11 mouse cellular contexts compared by ENCODE assay signal in the genomic region with DNA sequence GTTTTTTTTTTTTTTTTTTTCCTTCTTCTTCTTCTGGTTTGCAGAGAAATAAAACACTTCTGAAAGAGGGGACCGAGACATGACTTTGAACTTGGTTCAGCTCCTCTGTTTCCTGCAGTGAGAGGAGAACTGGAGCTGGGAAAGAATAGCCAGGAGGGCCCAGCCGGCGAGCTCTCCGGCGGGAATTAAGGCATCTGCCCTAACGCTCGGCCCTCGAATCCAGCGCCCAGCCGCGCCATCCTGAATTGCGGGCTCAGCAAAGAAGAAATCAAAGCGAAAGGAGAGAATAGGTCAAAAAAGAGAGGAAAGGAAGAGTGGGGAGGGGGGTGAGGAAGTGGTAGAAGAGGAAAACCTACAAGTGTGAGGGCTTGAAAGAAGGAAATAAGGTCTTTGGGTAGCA. TPM values are rescaled to one million over a fixed set of nuclear protein-coding genes. Genes with fewer than 3 reads are reported as not detected.
DNase-seq lines count a peak whose midpoint lies in the region; ATAC-seq and TF ChIP-seq lines count a peak whose summit lies in the region.
"Had no signal": no experiment of that assay in that cellular context is flagged by ENCODE, and none has a peak within 500 bp of the region (broad histone marks: within the 10 kb centered on the region; RNA-seq: fewer than 3 reads in every experiment).

No protein-coding gene starts in this region.

- H3K4me3 ChIP-seq in forebrain, embryonic 13.5 days = peak overlapping the region; percentile 79
- 0 out of 2 replicates have a peak overlapping the region, but pooled peaks have one; percentile 16 for H3K4me3 ChIP-seq in limb, embryonic 12.5 days (replicated peaks)
- H3K4me3 ChIP-seq in neural tube, embryonic 15.5 days (replicated peaks) = peak overlapping the region; percentile 47; the same call in 1 of the 2 replicates
- H3K4me3 ChIP-seq in gastrocnemius, adult 2 months = no peak overlapping the region
- H3K4me3 ChIP-seq: lung, embryonic 15.5 days had no signal

- peak; percentile 16 for DNase-seq in kidney, adult 18-20 months
- no peak for DNase-seq in kidney, adult 8-10 months
- DNase-seq in MN1 (ENCODE audit: low spot score) = no peak
- DNase-seq in gastrocnemius, adult 2 months = no peak
- no peak for DNase-seq in testis, postnatal 14 days (ENCODE audit: low spot score)

- H3K36me3 ChIP-seq in forebrain, embryonic 13.5 days (ENCODE audit: poor library complexity, severe bottlenecking) = no peaks in the 10 kb centered on the region
- H3K36me3 ChIP-seq in limb, embryonic 12.5 days = no peaks in the 10 kb centered on the region
- no peaks in the 10 kb centered on the region for H3K36me3 ChIP-seq in neural tube, embryonic 15.5 days
- H3K36me3 ChIP-seq: lung, embryonic 15.5 days had no signal

- intact Hi-C loops in gastrocnemius, adult 2 months (cut with DNase I) = loop anchor here (10.0 kb wide), 1 partner anchor 247 kb away; no protein-coding TSS in a partner anchor

- H3K4me2 ChIP-seq in forebrain, embryonic 13.5 days = peak overlapping the region; percentile 71
- peak overlapping the region; percentile 81 for H3K4me2 ChIP-seq in limb, embryonic 12.5 days
- H3K4me2 ChIP-seq in neural tube, embryonic 15.5 days = peak overlapping the region; percentile 59
- H3K4me2 ChIP-seq: lung, embryonic 15.5 days had no signal

- WGBS in forebrain, embryonic 13.5 days = 3% methylated on average over 13 of the region's 13 CpGs
- 1% methylated on average over 13 of the region's 13 CpGs for WGBS in limb, embryonic 12.5 days
- WGBS in neural tube, embryonic 15.5 days = 3% methylated on average over 13 of the region's 13 CpGs

- no peak for TF ChIP-seq CTCF in gastrocnemius, adult 2 months (IDR thresholded peaks at IDR 0.05)

- H3K4me1 ChIP-seq in forebrain, embryonic 13.5 days = peaks cover 57% of the 10 kb centered on the region
- peaks cover 41% of the 10 kb centered on the region for H3K4me1 ChIP-seq in limb, embryonic 12.5 days (replicated peaks)
- peaks cover 26% of the 10 kb centered on the region for H3K4me1 ChIP-seq in neural tube, embryonic 15.5 days

- H3K27ac ChIP-seq in forebrain, embryonic 13.5 days = peak overlapping the region; percentile 99
- peak overlapping the region; percentile 32; the same call in 1 of the 2 replicates for H3K27ac ChIP-seq in limb, embryonic 12.5 days
- no peak overlapping the region; the same call in 1 of the 2 replicates for H3K27ac ChIP-seq in neural tube, embryonic 15.5 days (replicated peaks)
- no peak overlapping the region for H3K27ac ChIP-seq in gastrocnemius, adult 2 months
- H3K27ac ChIP-seq: lung, embryonic 15.5 days had no signal

- H3K9me3 ChIP-seq in forebrain, embryonic 13.5 days (replicated peaks) = no peaks in the 10 kb centered on the region
- H3K9me3 ChIP-seq in limb, embryonic 12.5 days = no peaks in the 10 kb centered on the region
- H3K9me3 ChIP-seq in neural tube, embryonic 15.5 days (replicated peaks) = no peaks in the 10 kb centered on the region
- H3K9me3 ChIP-seq: lung, embryonic 15.5 days had no signal

- H3K27me3 ChIP-seq in forebrain, embryonic 13.5 days = peaks cover 67% of the 10 kb centered on the region
- H3K27me3 ChIP-seq in limb, embryonic 12.5 days = peaks cover 70% of the 10 kb centered on the region
- H3K27me3 ChIP-seq in neural tube, embryonic 15.5 days (replicated peaks) = peaks cover 57% of the 10 kb centered on the region

- no peak for ATAC-seq in forebrain, embryonic 13.5 days
- ATAC-seq in limb, embryonic 12.5 days (ENCODE audit: insufficient number of reproducible peaks, insufficient read depth, low FRiP score, low TSS enrichment, low read depth) = no peak
- no peak for ATAC-seq in neural tube, embryonic 15.5 days (ENCODE audit: low FRiP score)

- peak overlapping the region; percentile 98 for H3K9ac ChIP-seq in forebrain, embryonic 13.5 days
- H3K9ac ChIP-seq in limb, embryonic 12.5 days (replicated peaks) = peak overlapping the region; percentile 46; the same call in 1 of the 2 replicates
- H3K9ac ChIP-seq in neural tube, embryonic 15.5 days (replicated peaks) = no peak overlapping the region
- H3K9ac ChIP-seq: lung, embryonic 15.5 days had no signal

RNA-seq across cellular contexts. Expression of a gene that starts 3.1 kb away (rescaled TPM):
- polyA plus RNA-seq in forebrain, embryonic 13.5 days (2015; fragmentation: Nextera tagmentation; extraction: Ambion mirVana) = 10.1 and 12.0 TPM in 2 replicates
- polyA plus RNA-seq in limb, embryonic 12.5 days (2016; fragmentation: Nextera tagmentation; extraction: Ambion mirVana) = 6.2 and 8.0 TPM in 2 replicates
- polyA plus RNA-seq in neural tube, embryonic 15.5 days (2015; fragmentation: Nextera tagmentation; extraction: Ambion mirVana) = 5.1 and 6.8 TPM in 2 replicates
- not detected for total RNA-seq in gastrocnemius, adult 2 months (2021)
- total RNA-seq: heart, postnatal 10 days had no signal
- polyA plus RNA-seq: lung, embryonic 15.5 days; stomach, embryonic 14.5 days had no signal

RNA-seq across cellular contexts. Expression of a gene that starts 6.7 kb away (rescaled TPM):
- polyA plus RNA-seq in forebrain, embryonic 13.5 days (2015; fragmentation: Nextera tagmentation; extraction: Ambion mirVana) = 17.3 and 19.5 TPM in 2 replicates
- 8.0 TPM in 2 replicates for polyA plus RNA-seq in limb, embryonic 12.5 days (2016; fragmentation: Nextera tagmentation; extraction: Ambion mirVana)
- polyA plus RNA-seq in neural tube, embryonic 15.5 days (2015; fragmentation: Nextera tagmentation; extraction: Ambion mirVana) = 3.9 and 6.2 TPM in 2 replicates
- total RNA-seq in gastrocnemius, adult 2 months (2021) = not detected
- total RNA-seq: heart, postnatal 10 days had no signal
- polyA plus RNA-seq: lung, embryonic 15.5 days; stomach, embryonic 14.5 days had no signal

RNA-seq across cellular contexts. Expression of a gene that starts 18.2 kb away (rescaled TPM):
- polyA plus RNA-seq in forebrain, embryonic 13.5 days (2015; fragmentation: Nextera tagmentation; extraction: Ambion mirVana) = 0.48 and 0.56 TPM in 2 replicates
- polyA plus RNA-seq in limb, embryonic 12.5 days (2016; fragmentation: Nextera tagmentation; extraction: Ambion mirVana) = 0.14 and 0.18 TPM in 2 replicates
- polyA plus RNA-seq in neural tube, embryonic 15.5 days (2015; fragmentation: Nextera tagmentation; extraction: Ambion mirVana) = 0.23 and 0.27 TPM in 2 replicates
- not detected for total RNA-seq in gastrocnemius, adult 2 months (2021)
- total RNA-seq: heart, postnatal 10 days had no signal
- polyA plus RNA-seq: lung, embryonic 15.5 days; stomach, embryonic 14.5 days had no signal

RNA-seq across cellular contexts. Expression of a gene that starts 21.2 kb away (rescaled TPM):
- 1.6 and 2.1 TPM in 2 replicates for polyA plus RNA-seq in forebrain, embryonic 13.5 days (2015; fragmentation: Nextera tagmentation; extraction: Ambion mirVana)
- 0.14 and 0.23 TPM in 2 replicates for polyA plus RNA-seq in limb, embryonic 12.5 days (2016; fragmentation: Nextera tagmentation; extraction: Ambion mirVana)
- 0.14 and 0.60 TPM in 2 replicates for polyA plus RNA-seq in neural tube, embryonic 15.5 days (2015; fragmentation: Nextera tagmentation; extraction: Ambion mirVana)
- not detected for total RNA-seq in gastrocnemius, adult 2 months (2021)
- total RNA-seq: heart, postnatal 10 days had no signal
- polyA plus RNA-seq: lung, embryonic 15.5 days; stomach, embryonic 14.5 days had no signal

Comparison
In these comparisons a context has a peak if more than half of its experiments do, and no peak if none do; other contexts are left out.
1. H3K27ac ChIP-seq: peak in forebrain, embryonic 13.5 days (single experiment) and limb, embryonic 12.5 days (single experiment); none in neural tube, embryonic 15.5 days (single experiment) and gastrocnemius, adult 2 months (single experiment).
2. Peak in every context shown above with its lines, with median percentiles within 50 percentile points of each other: H3K4me2 ChIP-seq.